Mouse (Mus musculus): Measurements from ENCODE around the gene Lrrc66. TPM values are rescaled to one million over a fixed set of nuclear protein-coding genes. Genes with fewer than 3 reads are reported as not detected.

Lrrc66 gene
- polyA plus RNA-seq, 1 experiment from 2014 or later: not detected

DNA sequence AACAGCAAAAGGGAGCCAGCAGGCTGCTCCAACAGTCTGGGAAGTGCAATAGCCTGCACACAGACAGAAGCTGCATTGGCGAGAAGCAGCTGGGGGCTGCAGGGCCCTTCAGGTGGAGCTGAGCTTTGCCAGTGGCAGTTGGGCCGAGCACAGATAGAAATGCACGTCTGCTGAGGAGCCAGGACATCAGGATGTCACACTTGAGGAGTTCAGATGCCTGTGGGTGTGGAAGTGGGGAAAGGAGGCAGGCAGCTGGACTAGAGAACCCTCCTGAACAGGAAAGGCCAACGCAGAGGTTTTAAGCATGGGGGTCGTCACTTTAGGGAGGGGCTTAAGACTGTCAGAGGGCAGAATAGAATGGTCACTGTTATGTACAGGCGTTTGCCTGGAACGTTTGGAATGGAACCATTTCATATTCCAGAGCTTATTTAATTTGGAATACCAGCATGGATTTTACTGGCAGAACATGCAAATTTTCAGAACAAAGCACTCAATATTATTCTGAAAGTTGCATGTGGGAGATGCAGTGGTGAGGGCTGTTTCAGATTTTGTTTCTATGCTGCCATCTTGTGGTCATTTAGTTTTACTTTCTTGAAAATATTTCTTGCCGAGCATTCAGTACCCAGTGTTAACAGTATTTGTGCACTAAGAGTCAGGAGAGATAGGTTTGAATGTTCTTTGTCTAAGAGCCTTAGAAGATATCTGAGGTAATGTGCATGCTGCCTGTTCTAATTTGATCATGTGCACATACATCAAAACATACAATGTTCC, 5.2 kb upstream of the Lrrc66 start:
- Histone ChIP-seq H3K27ac (ENCODE audit: low read depth) (no peak overlapping the region), H3K36me3 (replicated peaks; ENCODE audit: insufficient read depth, low read length) (no peaks in the 10 kb centered on the region), H3K27me3 (ENCODE audit: insufficient read depth, low read length) (no peaks in the 10 kb centered on the region), H3K4me3 (ENCODE audit: low read depth, low read length) (no peak overlapping the region), H3K9me3 (ENCODE audit: low read length) (no peaks in the 10 kb centered on the region), H3K4me1 (ENCODE audit: insufficient read depth) (no peaks in the 10 kb centered on the region), H3K9ac (replicated peaks) (no peak overlapping the region), H3K4me2 (ENCODE audit: low read depth, low read length) (no peak overlapping the region; the same call in 1 of the 2 replicates)
- WGBS (ENCODE audit: insufficient replicate concordance): 46% methylated on average over 8 of the region's 8 CpGs
- ATAC-seq (no peak), DNase-seq (no peak)
- peak; percentile 56 for TF ChIP-seq CTCF (IDR thresholded peaks at IDR 0.05; ENCODE audit: low read depth)
- TF ChIP-seq EP300 (IDR thresholded peaks at IDR 0.05; ENCODE audit: low read depth): no peak

DNA sequence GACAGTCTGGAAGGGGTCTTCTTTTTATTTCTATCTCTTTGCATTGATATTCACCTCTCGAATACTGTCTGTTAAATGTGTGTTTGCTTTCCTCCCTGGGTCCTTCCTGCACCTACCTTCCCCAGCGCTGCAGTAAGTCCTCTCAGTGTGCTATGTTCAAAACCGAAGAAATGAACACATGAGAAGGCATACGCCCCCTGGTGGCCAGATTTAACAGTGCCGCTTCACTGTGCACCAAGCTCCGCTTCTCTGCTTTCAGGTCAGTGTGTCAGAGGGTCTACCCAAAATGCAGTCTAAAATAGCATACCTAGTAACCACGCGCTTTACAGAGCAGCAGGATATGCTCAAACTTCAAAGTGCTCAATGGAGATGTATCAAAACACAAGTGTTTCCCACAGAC, 815 bp upstream of the Lrrc66 start:
- Histone ChIP-seq H3K4me1 (ENCODE audit: insufficient read depth) (peaks cover 3% of the 10 kb centered on the region; the same call in 1 of the 2 replicates), H3K9me3 (ENCODE audit: low read length) (no peaks in the 10 kb centered on the region), H3K9ac (replicated peaks) (no peak overlapping the region), H3K4me2 (ENCODE audit: low read depth, low read length) (no peak overlapping the region), H3K36me3 (replicated peaks; ENCODE audit: insufficient read depth, low read length) (no peaks in the 10 kb centered on the region), H3K27ac (ENCODE audit: low read depth) (no peak overlapping the region), H3K27me3 (ENCODE audit: insufficient read depth, low read length) (no peaks in the 10 kb centered on the region), H3K4me3 (ENCODE audit: low read depth, low read length) (no peak overlapping the region)
- DNase-seq (peak; percentile 68), ATAC-seq (no peak)
- 53% methylated on average over 8 of the region's 8 CpGs for WGBS (ENCODE audit: insufficient replicate concordance)
- TF ChIP-seq EP300 (IDR thresholded peaks at IDR 0.05; ENCODE audit: low read depth) (no peak), CTCF (IDR thresholded peaks at IDR 0.05; ENCODE audit: low read depth) (peak; percentile 81)

DNA sequence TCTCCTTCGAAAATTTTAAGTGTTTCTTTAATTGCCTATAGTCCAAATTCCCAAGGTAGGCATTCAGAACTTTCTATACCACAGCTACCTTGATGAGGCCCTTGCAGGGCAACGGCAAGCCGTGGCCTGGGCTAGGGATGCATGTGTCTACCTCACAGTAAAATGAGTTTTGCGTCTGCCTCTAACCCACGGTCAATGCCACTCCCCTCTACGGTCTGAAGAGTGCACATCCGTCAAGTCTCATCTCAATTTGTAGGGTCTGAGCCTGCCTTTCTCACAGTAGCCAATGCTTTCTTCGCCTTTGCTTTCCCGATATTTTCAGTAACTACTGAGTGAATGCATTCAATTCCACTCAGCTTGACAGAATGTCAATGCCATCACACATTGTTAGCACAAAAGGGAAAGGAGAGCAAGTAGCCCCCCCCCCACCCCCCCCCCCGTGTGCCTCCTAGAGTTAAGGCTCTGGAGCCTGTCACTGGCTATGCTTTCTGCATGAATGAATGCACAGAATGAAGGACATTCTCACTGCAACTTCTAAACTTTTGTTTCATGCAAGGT, 1.2 kb downstream of the Lrrc66 start:
- ATAC-seq: no peak

DNA sequence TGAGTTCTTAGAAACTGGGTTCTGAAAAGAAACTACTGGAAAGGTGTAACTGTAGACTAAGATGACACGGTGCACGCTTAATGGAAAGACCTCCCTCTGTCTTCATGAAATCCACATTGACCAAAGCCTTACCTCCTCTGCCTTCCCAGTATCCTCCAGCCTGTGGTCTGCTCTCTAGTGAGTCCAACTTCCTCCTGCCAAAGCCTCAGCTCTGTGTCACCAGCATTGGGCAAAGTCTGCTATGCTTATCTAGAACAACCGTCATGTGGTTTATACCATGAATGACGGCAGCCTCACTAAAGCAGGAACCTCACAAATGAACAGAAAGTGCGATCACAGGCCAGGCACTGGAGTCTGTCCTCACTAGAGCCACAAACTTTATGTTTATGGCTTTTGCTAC, 2.2 kb downstream of the Lrrc66 start:
- H3K27ac ChIP-seq (ENCODE audit: low read depth): no peak overlapping the region

More for the DNA sequence above, 1.2 kb downstream of the Lrrc66 start:
- no peak for TF ChIP-seq CTCF (IDR thresholded peaks at IDR 0.05; ENCODE audit: low read depth)
- TF ChIP-seq EP300 (IDR thresholded peaks at IDR 0.05; ENCODE audit: low read depth): no peak
- H3K4me3 ChIP-seq (ENCODE audit: low read depth, low read length): no peak overlapping the region
- H3K36me3 ChIP-seq (replicated peaks; ENCODE audit: insufficient read depth, low read length): no peaks in the 10 kb centered on the region
- no peaks in the 10 kb centered on the region for H3K9me3 ChIP-seq (ENCODE audit: low read length)
- H3K27me3 ChIP-seq (ENCODE audit: insufficient read depth, low read length): no peaks in the 10 kb centered on the region
- peaks cover 3% of the 10 kb centered on the region; the same call in 1 of the 2 replicates for H3K4me1 ChIP-seq (ENCODE audit: insufficient read depth)
- no peak overlapping the region for H3K4me2 ChIP-seq (ENCODE audit: low read depth, low read length)
- DNase-seq: no peak
- H3K27ac ChIP-seq (ENCODE audit: low read depth): no peak overlapping the region
- no peak overlapping the region for H3K9ac ChIP-seq (replicated peaks)
- WGBS (ENCODE audit: insufficient replicate concordance): 65% methylated on average over 10 of the region's 10 CpGs

DNA sequence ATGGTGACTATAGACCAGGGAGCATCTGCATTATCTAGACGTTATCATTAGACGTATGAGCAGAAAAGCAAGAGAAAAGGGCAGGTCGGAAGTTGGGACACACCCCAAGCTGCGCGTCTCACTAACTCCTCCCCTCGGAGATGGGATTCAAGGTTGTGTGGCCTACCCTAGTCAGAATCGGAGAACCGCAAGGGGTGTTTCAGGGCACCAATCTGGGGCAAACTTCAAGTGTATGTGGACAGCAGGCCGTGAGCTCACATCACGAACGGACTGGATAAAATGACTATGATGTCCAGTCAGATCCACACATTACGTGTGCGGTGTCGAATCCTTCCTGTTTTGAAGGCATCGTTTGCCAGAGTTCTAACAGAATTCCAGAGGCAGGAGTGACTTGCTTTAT, 4.3 kb downstream of the Lrrc66 start:
- DNase-seq (no peak), ATAC-seq (no peak)
- Histone ChIP-seq H3K27ac (ENCODE audit: low read depth) (no peak overlapping the region), H3K36me3 (replicated peaks; ENCODE audit: insufficient read depth, low read length) (no peaks in the 10 kb centered on the region), H3K4me3 (ENCODE audit: low read depth, low read length) (no peak overlapping the region), H3K4me1 (ENCODE audit: insufficient read depth) (peaks cover 3% of the 10 kb centered on the region; the same call in 1 of the 2 replicates), H3K9ac (replicated peaks) (no peak overlapping the region), H3K9me3 (ENCODE audit: low read length) (no peaks in the 10 kb centered on the region), H3K4me2 (ENCODE audit: low read depth, low read length) (no peak overlapping the region), H3K27me3 (ENCODE audit: insufficient read depth, low read length) (no peaks in the 10 kb centered on the region)
- TF ChIP-seq CTCF (IDR thresholded peaks at IDR 0.05; ENCODE audit: low read depth) (no peak), EP300 (IDR thresholded peaks at IDR 0.05; ENCODE audit: low read depth) (no peak)
- WGBS (ENCODE audit: insufficient replicate concordance): 82% methylated on average over 15 of the region's 15 CpGs

More for the DNA sequence above, 2.2 kb downstream of the Lrrc66 start:
- WGBS (ENCODE audit: insufficient replicate concordance): 19% methylated on average over 5 of the region's 5 CpGs
- H3K9ac ChIP-seq (replicated peaks): no peak overlapping the region
- H3K4me3 ChIP-seq (ENCODE audit: low read depth, low read length): no peak overlapping the region
- H3K4me2 ChIP-seq (ENCODE audit: low read depth, low read length): peak overlapping the region; percentile 22; the same call in 1 of the 2 replicates
- no peaks in the 10 kb centered on the region for H3K27me3 ChIP-seq (ENCODE audit: insufficient read depth, low read length)
- H3K9me3 ChIP-seq (ENCODE audit: low read length): no peaks in the 10 kb centered on the region
- DNase-seq: no peak
- H3K4me1 ChIP-seq (ENCODE audit: insufficient read depth): peaks cover 3% of the 10 kb centered on the region; the same call in 1 of the 2 replicates
- TF ChIP-seq CTCF (IDR thresholded peaks at IDR 0.05; ENCODE audit: low read depth) (no peak), EP300 (IDR thresholded peaks at IDR 0.05; ENCODE audit: low read depth) (no peak)
- no peaks in the 10 kb centered on the region for H3K36me3 ChIP-seq (replicated peaks; ENCODE audit: insufficient read depth, low read length)
- peak; percentile 70 for ATAC-seq

DNA sequence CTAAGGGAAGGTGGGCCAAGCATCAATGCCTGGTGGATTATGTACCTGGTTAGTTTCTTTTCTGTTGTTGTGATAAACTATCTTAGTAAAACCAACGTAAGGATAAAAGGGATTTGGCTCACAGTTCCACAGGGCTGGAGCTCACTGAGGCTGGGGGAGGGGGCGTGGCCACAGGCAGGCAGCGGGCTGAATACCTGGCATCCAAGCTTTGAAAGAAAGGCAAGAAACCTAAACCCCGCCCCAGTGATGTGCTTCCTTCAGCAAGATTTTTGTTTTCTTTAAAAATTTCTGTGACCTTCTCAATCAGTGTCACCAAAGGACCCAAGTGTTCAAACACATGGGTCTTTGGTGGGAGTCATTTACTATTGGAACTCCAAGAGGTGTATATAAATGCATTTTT, 4.8 kb downstream of the Lrrc66 start:
- Histone ChIP-seq H3K9ac (replicated peaks) (no peak overlapping the region), H3K27me3 (ENCODE audit: insufficient read depth, low read length) (no peaks in the 10 kb centered on the region), H3K4me1 (ENCODE audit: insufficient read depth) (peaks cover 3% of the 10 kb centered on the region; the same call in 1 of the 2 replicates), H3K36me3 (replicated peaks; ENCODE audit: insufficient read depth, low read length) (no peaks in the 10 kb centered on the region), H3K27ac (ENCODE audit: low read depth) (no peak overlapping the region), H3K4me3 (ENCODE audit: low read depth, low read length) (no peak overlapping the region), H3K9me3 (ENCODE audit: low read length) (no peaks in the 10 kb centered on the region), H3K4me2 (ENCODE audit: low read depth, low read length) (no peak overlapping the region)
- DNase-seq (no peak), ATAC-seq (no peak)
- 58% methylated on average over 4 of the region's 4 CpGs for WGBS (ENCODE audit: insufficient replicate concordance)
- no peak for TF ChIP-seq EP300 (IDR thresholded peaks at IDR 0.05; ENCODE audit: low read depth)
- no peak for TF ChIP-seq CTCF (IDR thresholded peaks at IDR 0.05; ENCODE audit: low read depth)

Measured in liver, postnatal 0 days (tissue).